Mouse (Mus musculus) hindbrain, postnatal 0 days (tissue): ENCODE data around the gene Auts2. TPM values are rescaled to one million over a fixed set of nuclear protein-coding genes. Genes with fewer than 3 reads are reported as not detected.

Source experiments
- ATAC-seq: fragments of 200-750 bp; cut with Nextera tagmentation; 2 replicates; pipeline ENCODE4 v1.8.0; 2017; ENCODE audit warnings: mild to moderate bottlenecking, moderate TSS enrichment, moderate library complexity
- DNase-seq: peaks from one replicate; pipeline ENCODE4 v3.0.0-alpha.2; 2015; ENCODE audit warnings: low spot score
- H3K27ac ChIP-seq: fragments of 300-500 bp; sonication (generic); 2 replicates; pipeline ENCODE4 v1.5.1; 2014; ENCODE audit warnings: mild to moderate bottlenecking
- H3K27me3 ChIP-seq: fragments of 300-500 bp; sonication (generic); 2 replicates; pipeline ENCODE4 v1.6.1; 2014; ENCODE audit warnings: low read length, mixed read lengths; ENCODE audit not compliant: insufficient read depth
- H3K36me3 ChIP-seq: fragments of 300-500 bp; sonication (generic); 2 replicates; pipeline ENCODE4 v1.6.1; 2014; ENCODE audit warnings: low read length, mixed read lengths; ENCODE audit not compliant: insufficient read depth
- H3K4me1 ChIP-seq: fragments of 300-500 bp; sonication (generic); 2 replicates; pipeline ENCODE4 v1.6.1; 2014; ENCODE audit warnings: antibody characterized with exemption, low read length, mixed read lengths; ENCODE audit not compliant: insufficient read depth
- H3K4me2 ChIP-seq: fragments of 300-500 bp; sonication (generic); 2 replicates; pipeline ENCODE4 v1.6.1; 2014; ENCODE audit warnings: low read depth, mild to moderate bottlenecking, low read length, moderate library complexity, mixed read lengths
- H3K4me3 ChIP-seq: fragments of 300-500 bp; sonication (generic); 2 replicates; pipeline ENCODE4 v1.5.1; 2014; ENCODE audit warnings: low read length
- H3K9ac ChIP-seq: fragments of 300-500 bp; sonication (generic); replicated peaks from 2 replicates; pipeline ENCODE4 v1.6.1; 2014; ENCODE audit warnings: mild to moderate bottlenecking, low read length, moderate library complexity, mixed read lengths
- H3K9me3 ChIP-seq: fragments of 300-500 bp; sonication (generic); 2 replicates; pipeline ENCODE4 v1.6.1; 2016; ENCODE audit warnings: low read length, mixed read lengths
- CTCF ChIP-seq: IDR thresholded peaks from 2 replicates; pipeline ENCODE4 v1.5.1; 2016; ENCODE audit warnings: antibody characterized with exemption, control low read depth, low read depth
- WGBS: fragments of 180-500 bp; shearing (Covaris S2); extraction: QIAGEN DNeasy Blood & Tissue Kit; methylation state at CpG from one replicate; pipeline ENCODE4 v1.1.7; 2014; 5-methylcytosine and 5-hydroxymethylcytosine counted together
- polyA plus RNA-seq: library from polyadenylated mRNA; unstranded; fragments of >200 nt; fragmentation: Nextera tagmentation; extraction: Ambion mirVana; gene quantifications from 2 replicates; pipeline ENCODE4 v1.2.1, GENCODE M21; 2015
- total RNA-seq: library from RNA; depleted of rRNA; stranded (reverse); fragments of >200 nt; gene quantifications from 2 replicates; pipeline ENCODE4 v1.2.3, GENCODE M21; 2014

Gene Auts2
- total and polyA plus RNA-seq, 2 experiments from 2014 or later = 39.3 to 54.9 TPM

DNA sequence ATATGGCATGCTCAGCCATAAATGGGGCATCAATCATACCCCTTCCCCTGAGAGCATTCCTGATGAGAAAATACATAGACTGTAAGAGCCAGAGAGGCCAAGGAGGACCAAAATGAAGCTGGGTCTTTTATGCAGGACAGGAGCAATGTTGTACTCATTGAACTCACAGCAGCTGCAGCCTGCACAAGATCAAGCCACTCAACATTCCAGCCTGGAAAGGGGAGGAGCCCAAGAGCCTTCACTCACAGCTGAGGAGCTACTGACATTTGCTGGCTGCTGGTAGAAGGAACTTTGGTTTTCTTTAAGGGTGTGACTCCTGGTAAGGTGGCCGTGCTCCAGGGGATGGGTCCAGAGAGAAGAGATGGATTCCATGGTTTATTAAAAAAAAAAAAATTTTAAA, 164.2 kb downstream of the Auts2 start:
- Histone ChIP-seq H3K4me3 (no peak overlapping the region), H3K9me3 (no peaks in the 10 kb centered on the region), H3K4me1 (peaks cover 3% of the 10 kb centered on the region; the same call in 1 of the 2 replicates), H3K27me3 (no peaks in the 10 kb centered on the region), H3K9ac (no peak overlapping the region), H3K36me3 (no peaks in the 10 kb centered on the region), H3K4me2 (no peak overlapping the region), H3K27ac (no peak overlapping the region)
- WGBS = 87% methylated on average over 1 of the region's 1 CpGs
- ATAC-seq (no peak), DNase-seq (no peak)
- no peak for TF ChIP-seq CTCF

- 80% methylated on average over 1 of the region's 1 CpGs for WGBS
- no peaks in the 10 kb centered on the region for H3K4me1 ChIP-seq
- H3K27ac ChIP-seq = no peak overlapping the region
- no peak overlapping the region for H3K4me3 ChIP-seq
- TF ChIP-seq CTCF = no peak
- no peak overlapping the region for H3K4me2 ChIP-seq
- H3K27me3 ChIP-seq = no peaks in the 10 kb centered on the region
- no peaks in the 10 kb centered on the region for H3K36me3 ChIP-seq
- H3K9ac ChIP-seq = no peak overlapping the region
- DNase-seq = no peak
- no peaks in the 10 kb centered on the region for H3K9me3 ChIP-seq
- ATAC-seq = no peak
These were observed 168.0 kb downstream of the Auts2 start for GRCm38 (mm10) chr5:132375130-132375529.

- WGBS = 57% methylated on average over 4 of the region's 4 CpGs
- peak; percentile 58 for DNase-seq
These were observed 169.6 kb downstream of the Auts2 start for GRCm38 (mm10) chr5:132373471-132374075.

DNA sequence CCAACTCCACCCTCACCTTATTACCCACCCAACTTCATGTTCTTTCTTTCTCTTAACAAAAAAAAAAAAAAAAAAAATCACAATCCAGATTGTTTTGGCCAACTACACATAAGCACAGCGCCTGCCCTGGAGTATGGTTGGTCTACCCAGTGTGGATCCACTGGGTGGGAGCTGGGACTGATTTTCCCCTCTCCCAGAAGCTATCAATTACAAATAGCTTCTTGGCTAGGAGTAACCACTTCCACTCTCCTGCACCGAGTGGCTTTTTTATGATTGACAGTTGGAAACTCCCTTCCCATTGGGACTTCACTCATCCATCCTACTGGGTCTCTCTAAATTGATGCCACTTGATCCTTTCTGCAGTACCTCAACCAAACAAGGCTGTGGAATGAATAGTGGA, 170.5 kb downstream of the Auts2 start:
- whole genome bisulfite sequencing = 62% methylated on average over 2 of the region's 2 CpGs
- H3K9me3 ChIP-seq = no peaks in the 10 kb centered on the region
- no peaks in the 10 kb centered on the region for H3K27me3 ChIP-seq
- no peak overlapping the region for H3K27ac ChIP-seq
- no peak overlapping the region for H3K4me2 ChIP-seq
- no peak overlapping the region for H3K9ac ChIP-seq
- no peak for ATAC-seq
- no peaks in the 10 kb centered on the region for H3K36me3 ChIP-seq
- no peak for DNase-seq
- H3K4me3 ChIP-seq = no peak overlapping the region
- 0 out of 2 replicates have a peak, but pooled peaks cover 6% of the 10 kb centered on the region for H3K4me1 ChIP-seq
- TF ChIP-seq CTCF = no peak

More at GRCm38 (mm10) chr5:132373471-132374075, 169.6 kb downstream of the Auts2 start:
- H3K27ac ChIP-seq = no peak overlapping the region
- H3K4me1 ChIP-seq = 0 out of 2 replicates have a peak, but pooled peaks cover 3% of the 10 kb centered on the region
- no peak for TF ChIP-seq CTCF
- no peaks in the 10 kb centered on the region for H3K27me3 ChIP-seq
- H3K4me2 ChIP-seq = no peak overlapping the region
- H3K9me3 ChIP-seq = no peaks in the 10 kb centered on the region
- H3K4me3 ChIP-seq = no peak overlapping the region
- H3K36me3 ChIP-seq = no peaks in the 10 kb centered on the region
- no peak overlapping the region for H3K9ac ChIP-seq
- no peak for ATAC-seq

- H3K4me3 ChIP-seq = no peak overlapping the region
- WGBS = 22% methylated on average over 7 of the region's 7 CpGs
- no peak overlapping the region for H3K27ac ChIP-seq
- H3K27me3 ChIP-seq = no peaks in the 10 kb centered on the region
- ATAC-seq (peak; percentile 72), DNase-seq (peak; percentile 88)
- no peak for TF ChIP-seq CTCF
- H3K9ac ChIP-seq = no peak overlapping the region
- H3K4me2 ChIP-seq = no peak overlapping the region
- no peaks in the 10 kb centered on the region for H3K9me3 ChIP-seq
- H3K4me1 ChIP-seq = 0 out of 2 replicates have a peak, but pooled peaks cover 6% of the 10 kb centered on the region
- no peaks in the 10 kb centered on the region for H3K36me3 ChIP-seq
These were observed 174.5 kb downstream of the Auts2 start for GRCm38 (mm10) chr5:132368678-132369088.

GRCm38 (mm10) chr5:132361276-132361675, 181.9 kb downstream of the Auts2 start:
- ATAC-seq (no peak), DNase-seq (no peak)
- Histone ChIP-seq H3K9ac (no peak overlapping the region), H3K4me1 (peaks cover 5% of the 10 kb centered on the region; the same call in 1 of the 2 replicates), H3K27me3 (no peaks in the 10 kb centered on the region), H3K36me3 (no peaks in the 10 kb centered on the region), H3K4me3 (no peak overlapping the region), H3K4me2 (no peak overlapping the region), H3K27ac (no peak overlapping the region), H3K9me3 (no peaks in the 10 kb centered on the region)
- no peak for TF ChIP-seq CTCF
- WGBS = 74% methylated on average over 1 of the region's 1 CpGs

DNA sequence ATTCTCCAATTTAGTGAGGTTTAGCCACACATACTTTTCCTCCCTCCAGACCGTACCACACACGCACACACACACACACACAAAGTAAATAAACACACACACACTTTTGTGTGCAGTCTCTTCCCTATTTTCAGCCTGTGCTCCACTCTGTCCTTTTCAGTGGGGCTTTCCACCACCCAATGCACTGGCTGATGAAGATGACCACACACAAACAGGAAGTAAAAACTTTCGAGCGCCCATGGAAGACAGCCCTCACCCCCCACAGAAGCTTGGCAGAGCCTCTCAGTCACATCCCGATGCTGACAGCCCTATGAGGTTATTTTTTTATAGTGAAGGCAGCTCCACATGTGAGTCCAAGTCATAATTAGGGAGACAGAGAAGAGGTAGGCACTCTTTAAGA, 185.4 kb downstream of the Auts2 start:
- Histone ChIP-seq H3K4me1 (peaks cover 5% of the 10 kb centered on the region; the same call in 1 of the 2 replicates), H3K9ac (no peak overlapping the region), H3K27me3 (no peaks in the 10 kb centered on the region), H3K36me3 (no peaks in the 10 kb centered on the region), H3K4me2 (no peak overlapping the region), H3K27ac (no peak overlapping the region), H3K9me3 (no peaks in the 10 kb centered on the region), H3K4me3 (no peak overlapping the region)
- no peak for TF ChIP-seq CTCF
- no peak for DNase-seq
- ATAC-seq = no peak
- WGBS = 58% methylated on average over 5 of the region's 5 CpGs
